Mouse (Mus musculus) megakaryocyte, embryonic 14.5 days (primary cell): ENCODE results near the gene Man2a2.

Experiments used
- FLI1 ChIP-seq: IDR thresholded peaks from 2 replicates; pipeline ENCODE4 v1.6.1; 2012; ENCODE audit warnings: low read length, inconsistent platforms, mixed read lengths
- GATA1 ChIP-seq: IDR thresholded peaks from 3 replicates; pipeline ENCODE4 v1.6.1; 2012; ENCODE audit warnings: mixed read lengths, low read length, inconsistent platforms, borderline replicate concordance

- TF ChIP-seq FLI1 (no peak), GATA1 (no peak)
Observed at GRCm38 (mm10) chr7:80343270-80344018, 27.7 kb downstream of the Man2a2 start.
